Mouse (Mus musculus) liver, embryonic 11.5 days (tissue): Measurements from ENCODE around the gene Rad54l. TPM values are rescaled to one million over a fixed set of nuclear protein-coding genes. Genes with fewer than 3 reads are reported as not detected.
A peak's percentile ranks its signal among the peaks of the same experiment; 100 is the strongest.

ENCODE experiments used
- ATAC-seq: fragments of 200-750 bp; cut with Nextera tagmentation; replicated peaks from 2 replicates; pipeline ENCODE4 v1.8.0; 2017; ENCODE audit warnings: moderate number of reproducible peaks, mild to moderate bottlenecking, moderate TSS enrichment, moderate library complexity; ENCODE audit not compliant: low FRiP score
- DNase-seq: peaks from one replicate; pipeline ENCODE4 v3.0.0-alpha.2; 2017; ENCODE audit warnings: low spot score
- H3K27ac ChIP-seq: fragments of 300-500 bp; sonication (generic); 2 replicates; pipeline ENCODE4 v1.5.1; 2014; ENCODE audit warnings: mild to moderate bottlenecking, low read depth, low read length, control low read depth
- H3K27me3 ChIP-seq: fragments of 300-500 bp; sonication (generic); replicated peaks from 2 replicates; pipeline ENCODE4 v1.6.1; 2014; ENCODE audit warnings: low read length, mixed read lengths; ENCODE audit not compliant: control insufficient read depth, insufficient read depth
- H3K36me3 ChIP-seq: fragments of 300-500 bp; sonication (generic); 2 replicates; pipeline ENCODE4 v1.6.1; 2014; ENCODE audit warnings: mild to moderate bottlenecking, low read length, moderate library complexity, mixed read lengths; ENCODE audit not compliant: control insufficient read depth, insufficient read depth
- H3K4me1 ChIP-seq: fragments of 300-500 bp; sonication (generic); replicated peaks from 2 replicates; pipeline ENCODE4 v1.6.1; 2014; ENCODE audit warnings: low read length, mixed read lengths; ENCODE audit not compliant: control insufficient read depth, insufficient read depth
- H3K4me2 ChIP-seq: fragments of 300-500 bp; sonication (generic); 2 replicates; pipeline ENCODE4 v1.6.1; 2014; ENCODE audit warnings: mild to moderate bottlenecking, control low read depth, moderate library complexity
- H3K4me3 ChIP-seq: fragments of 300-500 bp; sonication (generic); 2 replicates; pipeline ENCODE4 v1.5.1; 2014; ENCODE audit warnings: low read depth, low read length, control low read depth
- H3K9ac ChIP-seq: fragments of 300-500 bp; sonication (generic); 2 replicates; pipeline ENCODE4 v1.6.1; 2014; ENCODE audit warnings: low read depth, low read length, control low read depth
- H3K9me3 ChIP-seq: fragments of 300-500 bp; sonication (generic); 2 replicates; pipeline ENCODE4 v1.6.1; 2016; ENCODE audit warnings: low read length, inconsistent platforms, mixed read lengths; ENCODE audit not compliant: control insufficient read depth
- WGBS: fragments of 180-500 bp; shearing (Covaris S2); extraction: QIAGEN DNeasy Blood & Tissue Kit; methylation state at CpG from one replicate; pipeline ENCODE4 v1.1.7; 2014; 5-methylcytosine and 5-hydroxymethylcytosine counted together
- polyA plus RNA-seq: library from polyadenylated mRNA; unstranded; fragments of >200 nt; fragmentation: Nextera tagmentation; extraction: Ambion mirVana; gene quantifications from 2 replicates; pipeline ENCODE4 v1.2.1, GENCODE M21; 2014

The Rad54l gene
- polyA plus RNA-seq = 59.4 and 61.7 TPM in 2 replicates

DNA sequence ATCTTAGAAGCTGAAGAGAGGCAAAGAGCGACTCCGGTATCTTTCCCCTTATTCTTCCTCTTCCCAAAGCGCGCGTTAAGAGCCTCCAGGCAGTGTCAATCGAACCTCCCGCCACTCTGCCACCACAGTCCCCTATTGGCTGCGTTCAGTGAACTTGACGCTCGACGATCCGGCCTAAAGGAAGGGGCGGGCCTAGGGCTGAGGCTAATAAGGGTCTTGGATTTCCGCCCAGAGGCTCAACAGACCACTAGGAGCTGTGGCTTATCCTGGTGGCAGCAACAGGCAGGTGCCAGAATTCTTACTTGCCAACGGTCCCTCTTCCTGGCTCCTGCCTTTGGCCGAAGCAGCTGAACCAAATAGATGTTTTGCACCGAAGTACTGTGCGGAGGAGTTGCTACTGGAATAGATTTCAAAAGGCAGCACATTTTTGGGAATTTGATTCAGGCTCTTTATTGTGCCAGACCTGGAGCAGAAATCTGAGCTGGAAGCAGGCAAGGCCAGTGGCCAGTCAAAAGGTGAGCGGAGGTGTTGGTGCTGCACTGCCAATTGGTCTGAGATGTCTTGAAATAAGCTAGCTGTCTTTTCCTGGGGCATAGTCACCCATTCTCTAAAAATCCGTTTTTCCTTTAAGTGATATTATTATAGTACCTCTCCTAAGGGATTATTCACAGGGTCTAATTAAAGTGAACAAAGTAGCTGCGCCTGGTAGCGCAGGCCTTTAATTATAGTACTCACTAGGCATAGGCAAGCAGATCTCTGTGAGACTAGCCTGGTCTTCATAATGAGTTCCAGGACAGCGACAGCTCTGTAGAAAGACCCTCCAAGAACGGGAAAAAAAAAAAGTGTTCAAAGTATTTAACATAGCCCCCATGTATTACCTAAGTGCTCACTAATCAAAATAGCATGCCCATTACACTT lies at the start of gene Rad54l, which contains the start of gene Pomgnt1:
Rad54l (minus strand) TSS at position 89 of the 918 bp plus-strand sequence.
Pomgnt1 (plus strand) TSS at position 239 of the 918 bp plus-strand sequence.
- H3K4me3 ChIP-seq = peak within 1 kb of the TSS; percentile 67
- H3K36me3 ChIP-seq = no peaks in the 10 kb centered on the region; the same call in 1 of the 2 replicates
- peak; percentile 96 for ATAC-seq
- H3K9me3 ChIP-seq = no peaks in the 10 kb centered on the region
- WGBS = 6% methylated on average over 24 of the region's 24 CpGs
- H3K4me2 ChIP-seq = peak within 1 kb of the TSS; percentile 83
- no peaks in the 10 kb centered on the region for H3K27me3 ChIP-seq
- peak within 1 kb of the TSS; percentile 89 for H3K9ac ChIP-seq
- peaks cover 18% of the 10 kb centered on the region for H3K4me1 ChIP-seq
- peak; percentile 88 for DNase-seq
- H3K27ac ChIP-seq = peak within 1 kb of the TSS; percentile 55

DNA sequence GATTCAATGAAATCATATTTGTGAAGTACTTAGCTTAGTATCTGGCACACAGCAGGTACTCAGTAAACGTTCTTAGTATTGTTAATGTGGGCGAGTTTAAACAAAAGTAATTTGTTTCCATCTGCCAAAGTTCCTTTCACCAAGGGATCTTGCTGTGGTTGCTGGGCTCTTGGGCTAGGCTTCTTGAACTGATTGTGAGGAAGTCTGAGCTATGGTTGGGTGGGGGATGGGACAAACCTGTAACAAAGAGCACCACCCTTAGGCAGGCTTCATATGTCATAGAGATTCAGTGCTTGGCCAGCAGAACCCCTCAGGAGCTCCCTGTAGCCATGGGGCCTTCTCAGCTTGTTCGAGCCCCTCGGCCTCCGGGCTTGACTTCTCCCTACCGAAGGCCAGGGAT lies 49.6 kb upstream of the Rad54l start, which contains the start of the genes 1700042G07Rik and Gm49337:
1700042G07Rik (plus strand) TSS at position 301 of the 400 bp plus-strand sequence.
Gm49337 (plus strand) TSS at position 313 of the 400 bp plus-strand sequence.
- H3K27ac ChIP-seq = no peak within 1 kb of the TSS
- H3K4me3 ChIP-seq = no peak within 1 kb of the TSS
- WGBS = 83% methylated on average over 6 of the region's 6 CpGs
- no peaks in the 10 kb centered on the region for H3K36me3 ChIP-seq
- no peak for ATAC-seq
- no peak for DNase-seq
- no peaks in the 10 kb centered on the region for H3K9me3 ChIP-seq
- no peaks in the 10 kb centered on the region for H3K27me3 ChIP-seq
- H3K4me2 ChIP-seq = no peak within 1 kb of the TSS
- peaks cover 27% of the 10 kb centered on the region for H3K4me1 ChIP-seq
- no peak within 1 kb of the TSS for H3K9ac ChIP-seq

GRCm38 (mm10) chr4:116169353-116169672 lies 45.8 kb upstream of the Rad54l start:
- H3K4me1 ChIP-seq = peaks cover 2% of the 10 kb centered on the region
- no peak overlapping the region for H3K4me3 ChIP-seq
- ATAC-seq (no peak), DNase-seq (no peak)
- H3K9me3 ChIP-seq = no peaks in the 10 kb centered on the region
- H3K27ac ChIP-seq = no peak overlapping the region
- 66% methylated on average over 3 of the region's 3 CpGs for WGBS
- no peak overlapping the region for H3K4me2 ChIP-seq
- H3K27me3 ChIP-seq = no peaks in the 10 kb centered on the region
- no peaks in the 10 kb centered on the region for H3K36me3 ChIP-seq
- H3K9ac ChIP-seq = no peak overlapping the region

GRCm38 (mm10) chr4:116168617-116169352 lies 45.3 kb upstream of the Rad54l start:
- Histone ChIP-seq H3K9me3 (no peaks in the 10 kb centered on the region), H3K36me3 (no peaks in the 10 kb centered on the region), H3K4me1 (no peaks in the 10 kb centered on the region; the same call in 1 of the 2 replicates), H3K4me3 (no peak overlapping the region), H3K4me2 (no peak overlapping the region), H3K9ac (no peak overlapping the region), H3K27me3 (no peaks in the 10 kb centered on the region), H3K27ac (no peak overlapping the region)
- WGBS = 73% methylated on average over 7 of the region's 8 CpGs
- DNase-seq = no peak
- no peak; the same call in 1 of the 2 replicates for ATAC-seq

DNA sequence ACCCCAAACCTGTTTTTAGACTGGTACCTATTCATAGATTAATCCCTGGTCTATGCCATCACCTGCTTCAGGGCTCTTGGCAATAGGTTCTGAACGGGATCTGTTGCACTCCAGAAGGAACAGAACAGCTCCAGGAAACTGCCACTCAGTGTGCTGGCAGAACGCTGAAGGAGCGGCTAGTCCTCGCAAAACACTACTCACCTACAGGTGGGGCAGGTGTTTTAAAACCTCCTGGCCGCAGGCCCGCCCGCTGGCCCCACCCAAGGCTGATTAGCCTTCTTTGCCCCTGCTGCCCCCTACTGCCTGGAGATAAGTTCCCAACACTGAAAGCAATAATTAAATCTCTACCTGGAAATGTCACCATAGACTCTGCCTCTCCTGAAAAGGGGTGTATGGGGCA lies 43.9 kb upstream of the Rad54l start, which contains the start of gene Tspan1:
Tspan1 (minus strand) TSS at position 198 of the 400 bp plus-strand sequence.
- no peak within 1 kb of the TSS for H3K4me3 ChIP-seq
- no peak within 1 kb of the TSS for H3K4me2 ChIP-seq
- WGBS = 26% methylated on average over 7 of the region's 7 CpGs
- H3K27ac ChIP-seq = no peak within 1 kb of the TSS
- H3K9ac ChIP-seq = no peak within 1 kb of the TSS
- no peak for DNase-seq
- ATAC-seq = no peak
- H3K4me1 ChIP-seq = no peaks in the 10 kb centered on the region; the same call in 1 of the 2 replicates
- H3K27me3 ChIP-seq = no peaks in the 10 kb centered on the region
- no peaks in the 10 kb centered on the region for H3K36me3 ChIP-seq
- no peaks in the 10 kb centered on the region for H3K9me3 ChIP-seq

- H3K27me3 ChIP-seq = no peaks in the 10 kb centered on the region
- no peak overlapping the region for H3K4me2 ChIP-seq
- H3K9ac ChIP-seq = no peak overlapping the region
- DNase-seq (no peak), ATAC-seq (no peak)
- no peaks in the 10 kb centered on the region for H3K9me3 ChIP-seq
- no peak overlapping the region for H3K27ac ChIP-seq
- no peak overlapping the region for H3K4me3 ChIP-seq
- H3K4me1 ChIP-seq = no peaks in the 10 kb centered on the region; the same call in 1 of the 2 replicates
- no peaks in the 10 kb centered on the region; the same call in 1 of the 2 replicates for H3K36me3 ChIP-seq
- WGBS = 54% methylated on average over 8 of the region's 8 CpGs
These were observed 42.4 kb upstream of the Rad54l start for GRCm38 (mm10) chr4:116165708-116166407.

- ATAC-seq = no peak
- DNase-seq = no peak
- 77% methylated on average over 2 of the region's 2 CpGs for WGBS
- Histone ChIP-seq H3K9me3 (no peaks in the 10 kb centered on the region), H3K4me2 (no peak overlapping the region), H3K4me1 (no peaks in the 10 kb centered on the region; the same call in 1 of the 2 replicates), H3K9ac (no peak overlapping the region), H3K4me3 (no peak overlapping the region), H3K27ac (no peak overlapping the region), H3K36me3 (no peaks in the 10 kb centered on the region; the same call in 1 of the 2 replicates), H3K27me3 (no peaks in the 10 kb centered on the region)
These were observed 41.5 kb upstream of the Rad54l start for GRCm38 (mm10) chr4:116164759-116165554.
